Mouse (Mus musculus) lung, postnatal 4 days (tissue): ENCODE results near the gene Mier2.
A peak's percentile ranks its signal among the peaks of the same experiment; 100 is the strongest.

Source experiments
- DNase-seq, 2 experiments: peaks; one replicate each; pipeline ENCODE4 v3.0.0; 2021

Gene Mier2

GRCm38 (mm10) chr10:79538873-79539272 lies 16.1 kb downstream of the Mier2 start:
- DNase-seq = peak; percentile 26 to 27

GRCm38 (mm10) chr10:79538323-79538722 lies 16.7 kb downstream of the Mier2 start:
- peak in 1 of 2 experiments; percentile 17 for DNase-seq

GRCm38 (mm10) chr10:79537781-79538180 lies 17.2 kb downstream of the Mier2 start:
- DNase-seq = peak in 1 of 2 experiments; percentile 2

GRCm38 (mm10) chr10:79537271-79537670 lies 17.7 kb downstream of the Mier2 start:
- DNase-seq = peak; percentile 3 to 6

GRCm38 (mm10) chr10:79536461-79537080 lies 18.4 kb downstream of the Mier2 start:
- DNase-seq = peak in 1 of 2 experiments; percentile 6

- no peak for DNase-seq
These were observed 19.6 kb downstream of the Mier2 start for GRCm38 (mm10) chr10:79535431-79535830.

GRCm38 (mm10) chr10:79534426-79534825 lies 20.6 kb downstream of the Mier2 start:
- DNase-seq = no peak

- peak; percentile 85 to 86 for DNase-seq
These were observed 21.7 kb downstream of the Mier2 start, which contains the start of gene Plpp2 for GRCm38 (mm10) chr10:79533126-79533911. TSS of gene Plpp2 (minus strand) at chr10:79533796.

GRCm38 (mm10) chr10:79532678-79533077 lies 22.3 kb downstream of the Mier2 start:
- peak; percentile 11 to 20 for DNase-seq

- DNase-seq = peak in 1 of 2 experiments; percentile 3
These were observed 23.4 kb downstream of the Mier2 start for GRCm38 (mm10) chr10:79531593-79531992.

- DNase-seq = no peak
These were observed 24.3 kb downstream of the Mier2 start for GRCm38 (mm10) chr10:79530721-79531120.

- peak; percentile 3 to 17 for DNase-seq
These were observed 24.8 kb downstream of the Mier2 start for GRCm38 (mm10) chr10:79530241-79530640.

GRCm38 (mm10) chr10:79528081-79528480 lies 26.9 kb downstream of the Mier2 start:
- no peak for DNase-seq

- DNase-seq = no peak
These were observed 27.6 kb downstream of the Mier2 start for GRCm38 (mm10) chr10:79527453-79527845.

GRCm38 (mm10) chr10:79526661-79527452 lies 28.1 kb downstream of the Mier2 start:
- DNase-seq = peak in 1 of 2 experiments; percentile 22

GRCm38 (mm10) chr10:79525456-79526325 lies 29.3 kb downstream of the Mier2 start:
- no peak for DNase-seq

GRCm38 (mm10) chr10:79524433-79524832 lies 30.6 kb downstream of the Mier2 start:
- no peak for DNase-seq

GRCm38 (mm10) chr10:79506709-79507108 lies 48.3 kb downstream of the Mier2 start:
- DNase-seq = no peak

- no peak for DNase-seq
These were observed 52.0 kb downstream of the Mier2 start for GRCm38 (mm10) chr10:79502830-79503644.

- DNase-seq = no peak
These were observed 58.2 kb downstream of the Mier2 start for GRCm38 (mm10) chr10:79496701-79497288.

- DNase-seq = no peak
These were observed 59.1 kb downstream of the Mier2 start for GRCm38 (mm10) chr10:79495886-79496285.
